Mouse (Mus musculus) erythroblast, embryonic 14.5 days (primary cell): Measurements from ENCODE around the gene Meis3.

Source experiments
- GATA1 ChIP-seq: IDR thresholded peaks from 2 replicates; pipeline ENCODE4 v1.6.1; 2012; ENCODE audit warnings: low read length, inconsistent platforms, mixed read lengths
- TAL1 ChIP-seq: IDR thresholded peaks from 3 replicates; pipeline ENCODE4 v1.6.1; 2012; ENCODE audit warnings: low read length, inconsistent platforms, mixed read lengths

DNA sequence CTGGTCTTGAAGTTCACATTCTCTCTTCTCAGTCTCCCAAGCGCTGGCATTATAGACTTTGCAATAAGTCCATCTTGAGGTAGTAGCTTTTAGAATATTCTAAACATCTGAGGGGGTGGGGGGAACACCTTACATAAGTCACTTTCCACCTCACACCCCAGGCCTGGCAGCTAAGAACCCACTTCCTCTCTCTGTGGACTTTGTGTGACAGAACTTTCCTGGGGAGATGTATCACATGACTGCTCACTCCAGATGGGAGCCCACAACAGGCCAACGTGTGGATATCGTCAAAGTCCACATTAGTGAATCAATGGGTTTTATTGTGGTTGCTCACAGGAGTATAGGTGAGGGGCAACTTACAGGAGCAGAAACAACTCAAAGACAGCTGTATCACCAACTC is 18.8 kb downstream of the Meis3 start:
- TF ChIP-seq GATA1, result no peak
- TF ChIP-seq TAL1, result no peak
